Mouse (Mus musculus) T-helper 17 cell (primary cell): Measurements from ENCODE around the gene Smtnl1.

ENCODE experiments used
- in situ Hi-C, 2 experiments: fragments of 300-600 bp; cut with MboI, MseI; formaldehyde crosslinking; loops; 1 replicate in 1 of 2; 2 replicates in 1 of 2; pipeline ENCODE4 v1.15.1; 2025; ENCODE audit warnings: high pct_unique_total_duplicates in 2 of 2

The Smtnl1 gene

DNA sequence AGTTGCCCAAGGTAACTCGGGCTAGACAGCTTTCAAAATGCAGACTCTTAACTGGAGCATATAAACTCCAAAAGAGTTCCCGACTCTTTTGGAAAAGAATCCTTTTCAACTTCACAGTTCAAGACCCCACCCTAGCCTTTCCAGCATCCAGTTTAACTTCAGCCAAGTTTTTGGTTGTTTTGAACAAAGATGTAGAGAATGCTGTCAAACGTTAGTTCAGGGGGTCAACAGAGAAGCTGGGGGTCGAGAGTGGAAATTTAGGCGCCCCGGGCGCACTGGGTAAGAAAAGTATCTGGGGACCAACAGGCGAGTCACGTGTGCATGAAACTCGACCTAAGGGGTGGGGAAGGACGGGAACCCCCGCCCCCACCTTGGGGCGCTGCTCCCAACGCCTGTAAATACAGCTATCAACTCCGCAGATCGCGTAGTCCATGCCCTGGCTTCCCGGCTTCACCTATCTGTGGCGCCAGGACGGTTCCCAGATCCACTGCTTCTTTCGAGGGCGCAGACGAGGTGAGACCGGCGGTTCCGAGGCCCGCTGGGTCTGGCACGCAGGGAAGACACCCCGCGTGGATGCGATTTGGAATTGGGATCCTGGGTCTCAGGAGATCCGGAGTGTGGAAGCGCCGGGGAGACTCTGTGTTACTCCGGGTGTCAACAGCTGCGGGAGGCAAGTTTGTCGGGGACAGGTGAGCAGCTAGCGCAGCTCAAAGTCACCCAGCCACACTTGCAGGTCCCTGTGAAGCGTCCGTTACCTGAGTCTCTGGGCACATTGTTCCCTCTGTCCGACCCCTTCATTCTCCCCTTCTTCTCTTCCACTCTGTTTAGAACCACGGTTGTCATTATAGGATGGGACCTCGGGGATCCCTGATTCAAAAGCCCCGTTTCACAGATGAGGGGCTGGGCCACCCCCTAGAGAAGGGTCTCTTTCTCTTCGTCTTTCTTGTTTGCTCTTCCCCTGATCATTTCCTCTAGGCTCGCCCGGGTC is 16.8 kb upstream of the Smtnl1 start:
- in situ Hi-C loops: no loop called here

DNA sequence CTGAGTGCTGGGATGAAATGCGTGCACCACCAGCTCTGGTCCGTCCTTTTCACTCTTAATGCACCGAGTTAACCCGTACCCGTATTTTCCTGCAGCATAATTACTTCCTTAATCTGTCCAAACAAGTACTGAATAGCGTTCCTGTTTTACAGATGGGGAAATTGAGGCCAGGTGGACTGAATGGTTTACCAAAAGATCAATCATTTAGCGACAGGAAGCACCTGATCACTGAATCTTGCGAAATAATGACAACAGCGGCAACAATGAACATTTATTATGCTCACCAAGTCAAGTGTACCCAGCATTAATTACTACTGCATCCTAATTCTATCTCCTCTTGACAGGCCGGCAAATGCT is 16.1 kb upstream of the Smtnl1 start, which contains the start of gene Slc43a1:
Gene Slc43a1 (plus strand): TSS at position 258 of the 357 bp plus-strand sequence.
- in situ Hi-C loops: no loop called here

DNA sequence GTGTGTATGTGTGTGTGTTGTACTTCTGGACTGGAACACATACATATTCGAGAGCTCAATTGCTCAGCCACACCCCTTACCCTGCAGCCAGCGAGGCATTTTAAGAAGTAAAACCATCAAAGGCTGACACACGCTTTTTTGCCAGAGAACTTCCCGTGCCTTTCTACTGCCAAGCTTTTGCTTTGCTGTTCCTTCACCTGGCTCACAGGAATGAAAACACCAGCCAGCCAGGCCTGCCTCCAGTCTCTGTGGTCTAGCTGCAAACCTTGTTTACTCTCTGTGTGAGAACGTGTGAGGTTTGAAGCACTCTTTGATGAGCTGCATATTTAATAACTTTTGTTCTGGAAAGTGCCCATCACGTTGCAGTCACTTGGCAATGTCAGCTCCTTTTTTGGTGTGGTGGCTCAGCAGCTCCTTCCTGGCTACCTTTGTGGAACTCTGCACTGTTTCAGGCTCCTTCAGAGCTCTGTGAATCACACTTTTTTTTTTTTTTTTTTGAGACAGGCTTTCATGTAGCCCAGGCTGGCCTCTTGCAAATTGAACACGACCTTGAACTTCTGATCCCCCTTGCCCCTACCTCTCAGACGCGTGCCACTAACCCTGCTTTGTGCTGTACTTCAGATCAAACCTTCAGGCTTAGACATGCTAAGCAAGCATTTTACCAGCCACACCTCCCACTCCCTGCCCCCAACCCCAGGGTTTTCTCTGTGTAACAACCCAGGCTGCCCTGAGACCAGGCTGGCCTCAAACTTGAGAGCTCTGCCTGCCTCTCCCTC is 15.6 kb upstream of the Smtnl1 start:
- in situ Hi-C loops: no loop called here

DNA sequence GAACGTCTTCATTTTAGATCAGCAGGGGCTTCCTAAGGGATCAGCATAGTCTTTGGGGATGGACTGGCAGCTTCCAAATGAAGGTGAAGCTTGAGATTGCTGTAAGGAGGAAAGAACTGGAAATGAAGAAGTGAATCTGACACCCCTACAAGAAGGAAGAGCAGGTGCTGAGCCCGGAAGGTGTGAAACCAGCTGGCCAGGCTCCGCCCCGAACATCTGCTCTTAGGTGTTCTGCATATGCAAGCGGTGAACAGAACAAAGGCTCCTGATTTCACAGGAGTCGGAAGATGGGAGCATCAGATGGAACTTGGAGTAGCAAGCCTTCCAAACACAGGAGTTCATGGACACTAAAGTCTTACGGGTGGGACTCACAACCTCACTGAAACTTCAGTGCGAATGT is 14.7 kb upstream of the Smtnl1 start:
- in situ Hi-C loops: no loop called here

DNA sequence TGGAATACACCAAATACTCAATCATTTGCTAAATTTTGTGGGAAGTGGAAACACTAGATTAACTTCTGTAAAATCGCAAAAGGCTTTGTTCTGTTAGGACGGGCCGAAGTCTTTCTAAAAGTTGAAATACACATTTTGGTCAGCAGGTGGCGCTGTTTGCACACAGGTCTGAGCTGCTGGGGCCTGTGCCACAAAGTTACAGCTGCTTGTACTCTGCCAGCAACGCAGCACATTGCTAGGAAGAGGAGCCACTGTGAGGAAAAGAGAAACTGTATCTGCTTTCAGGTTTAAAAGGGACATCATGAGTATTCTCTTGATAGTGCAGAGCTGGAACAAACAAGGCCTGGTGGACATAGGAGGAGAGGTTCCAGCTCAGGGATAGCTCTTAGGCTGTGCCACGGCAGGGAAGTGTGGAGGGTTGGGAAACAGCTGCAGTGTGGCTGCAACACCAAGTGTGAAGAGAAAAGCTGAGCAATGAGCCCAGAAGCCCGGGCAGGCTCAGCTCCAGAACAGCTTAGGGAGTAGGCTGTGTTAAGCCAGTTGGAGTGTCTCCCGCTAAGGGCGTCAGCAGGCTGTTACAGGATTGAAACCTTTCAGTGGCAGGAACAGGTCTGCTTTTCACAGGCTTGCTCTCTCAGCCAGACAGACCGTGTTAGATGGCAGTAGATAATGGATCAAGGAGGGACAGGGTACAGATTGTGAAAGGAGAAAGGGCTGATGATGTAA is 9.4 kb upstream of the Smtnl1 start:
- in situ Hi-C loops: no loop called here

DNA sequence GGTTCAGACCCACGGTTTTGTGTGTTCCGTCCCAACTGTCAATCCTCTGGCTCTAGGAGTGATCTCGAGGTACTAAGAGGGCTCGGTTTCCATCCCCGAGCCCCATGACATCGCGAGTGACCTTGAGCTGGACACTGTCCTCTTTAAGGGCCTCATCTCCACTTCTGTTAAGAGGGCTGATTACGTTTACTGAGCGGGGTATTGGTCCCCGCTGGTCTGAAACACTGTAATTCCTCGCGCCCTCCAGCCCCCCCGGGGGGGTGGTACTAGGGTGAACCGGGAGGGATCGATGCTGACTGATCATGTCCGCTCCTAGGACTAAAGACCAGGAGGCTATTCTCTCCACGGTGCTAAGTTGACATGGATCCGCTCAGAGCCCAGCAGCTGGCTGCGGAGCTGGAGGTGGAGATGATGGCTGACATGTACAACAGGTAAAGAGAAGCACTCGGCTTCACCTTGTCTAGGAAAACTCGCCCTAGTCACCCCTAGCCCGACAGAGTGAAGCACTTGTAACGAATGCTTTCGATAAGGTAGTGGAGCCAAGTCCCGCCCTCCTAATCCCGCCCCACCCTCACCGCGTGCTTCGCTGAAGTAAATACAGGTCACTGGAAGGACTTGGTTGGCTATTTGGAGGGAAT is 5.0 kb upstream of the Smtnl1 start:
- in situ Hi-C loops: no loop called here

DNA sequence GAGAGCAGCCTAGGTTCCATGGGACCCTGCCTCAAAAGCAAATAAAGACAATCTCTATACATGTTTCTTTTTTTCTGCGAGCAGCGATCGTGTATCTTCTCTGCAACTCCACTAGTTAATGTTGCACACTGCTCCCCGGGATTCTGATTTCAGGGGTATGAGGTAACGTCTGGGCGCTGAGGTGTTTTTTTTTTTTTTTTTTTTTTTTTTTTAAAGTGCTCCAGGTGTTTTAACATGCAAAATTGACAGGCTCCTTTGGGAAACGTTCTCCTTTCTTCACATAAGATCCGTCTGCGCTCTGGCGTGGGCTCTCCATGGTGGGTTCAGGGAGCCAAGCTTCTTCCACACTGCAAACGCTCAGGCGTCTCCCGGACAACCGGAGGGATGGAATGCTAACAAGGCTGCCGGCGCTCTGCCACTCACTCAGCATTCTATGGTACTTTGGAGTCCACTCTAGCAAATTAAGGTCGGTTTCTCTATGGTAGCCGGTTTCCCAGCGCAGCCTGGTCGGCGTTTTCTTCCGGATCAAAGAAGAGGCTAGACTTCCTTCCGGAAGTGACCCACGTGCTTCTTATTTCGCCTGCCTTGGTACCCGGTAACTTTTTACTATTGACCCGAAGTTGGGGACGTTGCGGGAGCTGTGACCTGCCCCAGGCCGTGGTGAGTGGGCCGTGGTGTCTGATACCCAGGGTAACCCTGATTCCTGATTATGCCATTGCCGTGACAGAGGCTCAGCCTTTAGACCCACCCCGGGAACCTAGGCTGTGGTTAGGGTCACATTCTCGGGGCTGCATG is 4.2 kb upstream of the Smtnl1 start, which contains the start of gene Timm10:
Gene Timm10 (plus strand): TSS at position 510 of the 795 bp plus-strand sequence.
- in situ Hi-C loops: no loop called here

DNA sequence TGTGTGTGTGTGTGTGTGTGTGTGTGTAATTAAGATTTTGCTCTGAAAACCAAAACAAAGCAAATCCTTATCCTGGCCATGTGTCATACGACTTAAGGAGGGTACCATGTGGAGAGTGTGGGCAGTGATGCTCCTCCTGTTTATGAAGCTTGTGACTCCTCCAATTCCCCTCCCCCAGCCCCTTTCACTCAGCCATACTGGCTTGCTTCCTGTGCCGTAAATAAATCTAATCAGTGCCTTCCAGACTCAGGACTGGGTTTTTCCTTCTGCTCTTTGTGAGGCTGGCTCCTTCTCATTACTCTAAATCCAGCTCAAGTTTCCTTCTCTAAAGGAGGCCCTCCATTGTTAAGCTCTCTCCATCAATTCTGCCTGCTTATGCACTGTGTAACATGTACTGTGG is 785 bp upstream of the Smtnl1 start:
- in situ Hi-C loops: no loop called here

DNA sequence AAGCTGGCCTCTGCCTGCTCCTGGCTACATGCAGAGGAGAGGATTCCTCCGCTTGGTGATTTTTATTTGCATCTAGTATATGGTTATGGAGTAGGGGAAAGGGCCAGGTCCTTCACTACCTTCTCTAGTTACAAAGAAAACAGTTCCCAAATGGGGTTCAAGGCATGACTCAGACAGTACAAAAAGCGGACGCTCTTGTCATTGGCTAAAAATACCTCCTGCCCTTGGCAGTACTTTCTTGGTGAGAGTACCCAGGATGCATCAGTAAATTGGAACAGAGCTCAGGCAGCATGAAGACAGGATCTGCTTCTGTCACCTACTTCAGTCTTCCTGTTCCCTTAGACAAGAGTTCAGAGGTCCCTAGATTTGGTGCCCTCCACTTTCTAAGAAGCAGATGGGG is 2.6 kb downstream of the Smtnl1 start:
- in situ Hi-C loops: no loop called here

DNA sequence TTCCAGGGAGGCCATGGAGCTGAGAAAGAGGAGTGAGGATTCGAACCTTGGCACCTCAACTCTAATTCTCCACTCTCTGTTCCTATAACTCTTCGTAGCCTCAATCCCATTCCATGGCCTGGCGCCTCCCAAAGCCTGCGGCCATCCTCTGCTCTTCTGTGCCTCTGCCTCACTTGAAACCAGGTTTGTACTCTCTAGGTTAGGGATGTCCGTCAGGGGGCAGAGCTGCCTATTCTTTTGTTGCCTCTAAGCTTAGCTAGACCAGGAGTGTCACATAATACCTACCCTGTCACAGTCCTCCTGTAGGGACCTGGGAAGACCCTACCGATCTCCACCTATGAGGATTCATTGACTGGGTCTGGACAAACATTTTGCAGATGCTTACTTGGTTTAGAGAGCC is 9.8 kb downstream of the Smtnl1 start:
- in situ Hi-C loops: no loop called here

DNA sequence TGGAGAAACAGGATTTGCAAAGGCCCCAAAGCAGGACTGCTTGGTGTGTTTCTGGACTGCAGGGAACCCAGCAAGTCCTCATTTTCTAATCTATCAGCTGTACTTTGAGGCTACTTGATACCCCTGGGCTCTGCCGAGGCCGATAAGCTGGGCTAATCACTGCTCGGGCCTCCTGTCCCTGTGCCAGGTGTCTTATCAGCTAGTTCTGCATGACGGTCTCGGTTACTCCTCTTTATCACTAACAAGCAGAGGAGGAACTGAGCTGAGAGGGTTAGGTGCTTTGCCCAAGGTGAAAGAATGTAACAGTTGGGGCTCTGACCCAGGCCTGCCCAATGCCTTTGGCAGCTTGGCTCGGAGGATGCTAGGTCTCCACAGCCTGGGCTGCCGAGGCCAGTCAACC is 10.6 kb downstream of the Smtnl1 start:
- in situ Hi-C loops: no loop called here

DNA sequence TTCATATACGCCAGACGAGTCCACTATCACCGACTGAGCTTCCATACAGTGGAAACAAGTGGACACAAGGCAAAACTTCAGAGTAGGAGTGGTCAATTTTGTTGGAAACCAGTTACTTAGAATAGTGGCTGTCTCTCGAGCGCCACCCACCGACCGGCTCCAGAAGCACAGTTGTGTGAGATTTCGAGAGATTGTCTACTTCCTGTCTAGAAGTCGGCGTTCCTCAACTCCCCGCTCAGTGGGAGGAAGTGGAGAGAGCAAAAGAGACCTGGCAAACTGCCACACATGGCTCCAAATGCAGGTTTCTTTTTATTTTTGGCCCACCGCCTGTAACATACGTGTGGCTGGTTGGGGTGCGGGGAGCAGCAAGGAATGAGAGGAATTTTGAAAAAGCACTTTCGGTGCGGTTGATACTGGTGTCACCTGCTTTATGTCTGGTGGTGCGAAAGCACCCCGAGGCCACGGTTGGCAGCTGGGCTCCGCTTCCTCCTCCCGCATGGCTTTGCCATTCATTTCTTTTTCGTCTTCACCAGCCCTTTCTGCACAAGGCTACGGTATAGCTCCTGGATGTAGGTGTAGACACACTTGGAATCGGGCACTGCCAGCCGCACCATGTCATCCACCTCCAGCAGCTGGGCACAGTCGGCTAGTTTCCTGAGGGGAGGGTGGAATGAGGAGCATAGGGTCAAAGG is 11.4 kb downstream of the Smtnl1 start:
- in situ Hi-C loops: no loop called here

DNA sequence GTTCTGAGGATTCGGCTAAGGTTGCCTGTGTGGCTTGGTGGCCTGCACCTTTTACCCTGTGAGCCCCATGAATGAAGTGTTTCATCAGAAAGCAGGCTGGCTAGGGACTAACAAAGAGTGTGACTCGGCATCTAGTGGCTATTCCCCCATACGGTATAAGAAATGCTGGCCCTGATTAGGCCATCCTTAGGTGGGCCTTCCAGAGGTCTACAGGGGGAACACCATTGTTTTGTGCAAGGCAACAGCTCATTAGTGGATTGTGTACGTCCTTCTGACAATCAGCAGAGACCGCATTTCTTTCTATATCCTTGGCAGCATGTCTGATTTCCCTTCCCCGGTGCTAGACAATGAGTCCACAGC is 11.9 kb downstream of the Smtnl1 start:
- in situ Hi-C loops: no loop called here

DNA sequence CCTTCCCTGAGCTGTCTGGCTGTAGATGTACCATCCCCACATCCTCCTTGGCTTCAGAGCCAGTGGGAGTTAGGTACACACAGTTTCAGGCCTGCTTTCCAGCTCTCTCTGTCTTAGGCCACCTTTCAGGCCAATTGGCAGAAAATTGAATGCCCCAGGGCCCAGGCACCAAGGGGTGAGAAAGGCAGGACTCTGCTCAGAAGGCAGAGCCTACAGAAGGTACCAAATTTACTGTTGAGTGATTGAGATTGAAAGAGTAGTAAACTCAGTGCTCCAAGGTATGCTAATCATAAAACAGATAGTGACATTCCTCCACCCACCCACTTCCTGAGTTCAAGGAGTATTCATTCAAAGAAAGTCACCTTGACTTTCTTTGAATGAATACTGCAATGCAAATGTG is 13.1 kb downstream of the Smtnl1 start:
- in situ Hi-C loops: no loop called here

DNA sequence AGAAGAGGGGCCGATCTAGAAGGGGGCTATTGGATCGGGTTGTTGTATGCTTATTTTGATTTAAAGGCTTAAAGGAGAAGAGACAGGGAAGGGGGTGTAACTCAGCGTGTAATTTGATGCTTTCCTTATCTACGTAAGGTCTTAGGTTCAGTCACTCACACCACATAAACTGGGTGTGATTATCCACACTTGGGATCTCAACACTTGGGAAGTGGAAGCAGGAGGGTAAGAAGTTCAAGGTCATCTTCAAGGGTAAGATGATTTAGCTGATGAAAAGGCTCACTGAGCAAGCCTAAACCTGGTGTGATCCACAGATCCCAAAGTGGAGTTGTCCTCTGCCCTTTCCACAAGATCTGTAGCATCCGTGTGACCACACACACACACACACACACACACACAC is 15.9 kb downstream of the Smtnl1 start:
- in situ Hi-C loops: no loop called here

DNA sequence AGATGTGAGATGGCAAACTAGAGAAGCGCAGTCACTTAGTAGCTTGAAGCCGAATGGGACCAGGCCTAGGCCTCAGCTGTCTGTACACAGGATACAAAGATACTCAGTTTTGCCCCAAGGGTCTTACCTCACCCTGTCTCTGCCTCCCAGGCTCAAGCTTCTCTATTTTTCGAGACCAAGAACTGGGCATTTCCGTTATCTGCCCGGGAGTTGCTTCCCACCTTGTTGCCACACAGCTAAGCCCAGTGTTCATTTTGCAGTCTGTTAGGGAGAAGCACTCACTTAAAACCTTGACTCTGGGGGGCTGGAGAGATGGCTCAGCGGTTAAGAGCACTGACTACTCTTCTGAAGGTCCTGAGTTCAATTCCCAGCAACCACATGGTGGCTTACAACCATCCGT is 18.5 kb downstream of the Smtnl1 start:
- in situ Hi-C loops: loop anchor here in 1 of 2 experiments (5.0 kb wide), 1 partner anchor 62 kb away; the partner anchor contains the start of gene Gm19426

DNA sequence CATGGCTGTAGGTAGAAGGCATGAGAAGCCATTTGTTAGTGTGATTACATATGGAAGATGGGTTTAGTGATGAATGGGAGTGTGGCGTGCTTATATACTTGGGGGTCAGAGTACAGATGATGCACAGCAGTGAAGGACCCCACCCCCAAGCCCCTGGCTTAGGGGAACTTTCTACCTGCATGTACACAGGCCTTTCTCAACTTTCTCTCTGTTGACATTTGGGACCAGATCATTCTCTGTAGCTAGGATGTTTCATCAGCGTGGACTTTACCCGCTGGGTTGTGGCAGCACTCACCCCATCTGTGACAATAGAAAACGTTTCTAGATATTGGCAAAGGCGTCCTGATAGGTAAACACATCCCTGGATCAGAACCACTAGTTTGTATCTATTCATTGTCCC is 21.2 kb downstream of the Smtnl1 start:
- in situ Hi-C loops: loop anchor here in 1 of 2 experiments (5.0 kb wide), 1 partner anchor 59 kb away; the partner anchor contains the start of gene Gm19426

DNA sequence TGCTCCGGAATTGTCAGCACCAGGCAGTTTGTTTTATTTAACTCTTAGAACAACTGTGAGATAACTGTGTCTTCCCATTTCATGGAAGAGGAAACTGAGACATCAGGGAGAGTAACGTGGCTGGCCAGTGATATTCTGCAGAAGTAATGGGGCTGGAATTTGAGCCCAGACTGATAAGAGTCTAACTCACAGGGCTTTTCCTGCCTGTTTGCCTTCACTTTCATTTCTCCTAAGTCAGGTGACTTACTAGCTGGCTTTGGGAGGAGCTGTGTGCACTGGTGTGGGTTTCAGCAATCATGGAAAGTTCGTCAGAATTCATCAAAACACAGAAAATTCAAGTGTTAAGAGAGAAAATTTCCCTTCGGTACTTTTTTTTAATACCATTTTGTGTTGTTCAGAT is 22.1 kb downstream of the Smtnl1 start:
- in situ Hi-C loops: loop anchor here in 1 of 2 experiments (5.0 kb wide), 1 partner anchor 58 kb away; the partner anchor contains the start of gene Gm19426

DNA sequence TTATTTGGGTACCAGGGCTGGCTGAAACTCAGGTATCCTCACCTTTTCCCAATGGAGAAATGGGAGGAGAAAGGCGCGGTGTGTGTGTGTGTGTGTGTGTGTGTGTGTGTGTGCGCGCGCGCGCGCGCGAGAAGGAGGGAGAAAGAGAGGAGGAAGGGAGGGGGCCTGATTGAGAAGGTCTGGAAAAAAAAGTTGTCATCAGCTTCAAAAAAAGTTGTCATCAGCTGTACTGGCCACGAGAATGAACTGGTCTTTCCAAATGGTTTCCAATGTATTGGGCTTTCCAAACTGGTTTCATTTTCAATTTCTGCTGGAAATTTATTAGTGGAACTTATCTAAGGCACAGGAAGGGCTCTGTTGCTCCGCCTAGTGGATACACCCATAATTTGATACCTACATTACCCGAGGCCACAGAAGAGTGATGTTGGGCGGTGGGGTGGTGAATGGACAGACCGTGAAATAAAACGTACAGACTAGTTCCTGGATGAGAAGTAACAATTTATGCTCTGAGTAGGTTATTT is 23.4 kb downstream of the Smtnl1 start:
- in situ Hi-C loops: no loop called here
